Mouse (Mus musculus): Measurements from ENCODE around the gene Med23. TPM values are rescaled to one million over a fixed set of nuclear protein-coding genes. Genes with fewer than 3 reads are reported as not detected.
A peak's percentile ranks its signal among the peaks of the same experiment; 100 is the strongest.

Med23 gene
- polyA plus RNA-seq, 1 experiment: 0.30 TPM

DNA sequence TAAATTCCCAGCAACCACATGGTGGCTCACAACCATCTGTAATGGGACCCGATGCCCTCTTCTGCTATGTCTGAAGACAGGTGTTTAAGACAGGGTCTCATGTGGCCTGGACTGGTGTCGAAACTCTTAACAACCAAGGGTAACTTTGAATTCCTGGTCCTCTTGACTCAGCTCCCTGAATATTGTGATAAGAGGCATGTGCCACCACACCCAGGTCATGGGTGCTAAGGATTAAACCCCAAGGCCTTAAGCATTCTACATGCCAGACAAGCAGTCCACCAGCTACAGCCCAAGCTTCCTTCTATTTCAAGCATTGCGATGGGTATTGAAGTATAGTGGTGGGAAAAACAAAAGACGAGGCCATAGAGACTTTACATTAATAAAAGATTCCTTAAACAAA lies 41.6 kb upstream of the Med23 start:
- H3K36me3 ChIP-seq (ENCODE audit: control insufficient read depth): no peaks in the 10 kb centered on the region; the same call in 1 of the 2 replicates
- TF ChIP-seq TAL1 (IDR thresholded peaks at IDR 0.05; ENCODE audit: low read length): peak; percentile 15; the same call in 1 of the 3 replicates
- no peak for TF ChIP-seq GATA1 (IDR thresholded peaks at IDR 0.05; ENCODE audit: low read length)
- H3K9me3 ChIP-seq (ENCODE audit: control insufficient read depth, low read length): no peaks in the 10 kb centered on the region
- H3K27me3 ChIP-seq (ENCODE audit: control insufficient read depth): no peaks in the 10 kb centered on the region
- H3K4me1 ChIP-seq (ENCODE audit: control insufficient read depth): peaks cover 74% of the 10 kb centered on the region
- H3K4me3 ChIP-seq (replicated peaks): peak overlapping the region; percentile 14

DNA sequence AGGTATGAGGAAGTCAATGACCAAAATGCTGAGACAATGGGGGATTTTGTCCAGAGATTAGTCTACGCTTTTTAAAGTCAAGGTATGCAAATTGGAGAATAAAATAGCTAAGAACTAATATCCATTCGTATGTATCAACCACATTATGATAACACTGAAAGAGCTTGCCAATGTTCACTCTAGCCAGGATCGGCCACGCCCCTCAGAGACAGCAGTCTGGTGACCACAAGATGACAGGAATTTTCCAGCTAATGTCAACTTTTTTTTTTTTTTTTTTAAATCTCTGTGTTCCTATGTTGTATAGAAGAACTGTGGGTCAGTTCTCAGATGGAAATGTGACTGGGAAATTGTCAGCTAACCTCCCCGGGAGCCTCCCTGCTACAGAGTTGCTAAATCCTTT lies 39.3 kb upstream of the Med23 start:
- TF ChIP-seq TAL1 (IDR thresholded peaks at IDR 0.05; ENCODE audit: low read length) (no peak), GATA1 (IDR thresholded peaks at IDR 0.05; ENCODE audit: low read length) (no peak)
- H3K9me3 ChIP-seq (ENCODE audit: control insufficient read depth, low read length): no peaks in the 10 kb centered on the region
- H3K4me1 ChIP-seq (ENCODE audit: control insufficient read depth): peaks cover 56% of the 10 kb centered on the region
- no peak overlapping the region for H3K4me3 ChIP-seq (replicated peaks)
- 0 out of 2 replicates have a peak, but pooled peaks cover 5% of the 10 kb centered on the region for H3K27me3 ChIP-seq (ENCODE audit: control insufficient read depth)
- no peaks in the 10 kb centered on the region; the same call in 1 of the 2 replicates for H3K36me3 ChIP-seq (ENCODE audit: control insufficient read depth)

DNA sequence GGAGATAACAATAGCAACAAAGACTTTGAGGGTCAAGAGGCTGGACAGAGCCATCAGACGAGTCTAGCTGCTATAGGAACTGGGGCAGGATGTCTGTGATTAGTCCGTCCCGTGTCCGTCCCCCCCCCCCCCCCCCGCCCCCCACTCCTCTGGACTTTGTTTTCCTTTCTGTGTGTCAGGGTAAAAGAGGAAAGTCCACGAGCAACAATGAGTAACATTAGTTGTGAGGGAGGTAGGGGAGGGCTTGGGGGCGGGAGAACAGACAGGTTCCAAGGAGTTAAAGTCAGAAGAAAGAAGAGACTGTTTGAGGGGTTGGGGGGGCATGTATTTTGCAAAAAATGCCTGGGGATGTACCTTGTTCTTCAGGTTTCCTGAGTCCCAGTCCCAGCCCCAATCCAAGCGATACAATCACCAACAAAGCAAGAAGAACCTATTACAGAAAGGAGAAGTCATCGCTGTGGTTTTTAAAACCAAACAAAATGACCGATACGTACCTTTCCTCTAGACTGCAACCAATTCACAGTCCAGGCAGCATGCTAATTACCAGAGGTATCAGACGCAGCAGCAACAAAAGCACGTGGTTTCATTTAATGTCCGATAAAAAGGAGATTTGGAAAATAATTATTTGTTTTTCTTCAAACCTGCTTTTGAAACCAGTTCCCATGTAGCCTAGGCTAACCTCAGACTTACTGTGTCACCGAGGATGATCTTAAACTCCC lies 38.2 kb upstream of the Med23 start:
- no peaks in the 10 kb centered on the region; the same call in 1 of the 2 replicates for H3K36me3 ChIP-seq (ENCODE audit: control insufficient read depth)
- H3K4me3 ChIP-seq (replicated peaks): no peak overlapping the region
- no peaks in the 10 kb centered on the region for H3K9me3 ChIP-seq (ENCODE audit: control insufficient read depth, low read length)
- peaks cover 49% of the 10 kb centered on the region for H3K4me1 ChIP-seq (ENCODE audit: control insufficient read depth)
- TF ChIP-seq TAL1 (IDR thresholded peaks at IDR 0.05; ENCODE audit: low read length): no peak
- peaks cover 10% of the 10 kb centered on the region for H3K27me3 ChIP-seq (ENCODE audit: control insufficient read depth)

DNA sequence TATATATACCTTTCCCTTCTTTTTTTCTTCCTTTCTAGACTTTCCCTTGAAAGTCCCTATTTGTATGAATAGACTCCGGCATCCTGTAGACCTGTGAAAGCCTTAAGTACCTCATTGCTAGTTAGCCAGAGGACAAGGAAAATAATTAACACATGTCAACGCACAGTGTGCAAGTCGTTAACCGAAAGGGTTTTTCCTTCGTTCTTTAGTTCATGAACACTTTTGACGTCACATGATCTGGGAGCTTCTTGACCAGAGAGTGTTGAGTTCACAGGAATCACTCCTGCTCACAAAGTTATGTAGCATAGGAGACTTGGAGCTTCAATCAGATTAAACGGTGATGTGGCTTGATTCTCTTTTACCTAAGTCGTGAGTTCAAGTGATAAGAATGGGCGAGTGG lies 37.5 kb upstream of the Med23 start:
- H3K27me3 ChIP-seq (ENCODE audit: control insufficient read depth): peaks cover 10% of the 10 kb centered on the region
- no peaks in the 10 kb centered on the region; the same call in 1 of the 2 replicates for H3K36me3 ChIP-seq (ENCODE audit: control insufficient read depth)
- no peaks in the 10 kb centered on the region for H3K9me3 ChIP-seq (ENCODE audit: control insufficient read depth, low read length)
- TF ChIP-seq TAL1 (IDR thresholded peaks at IDR 0.05; ENCODE audit: low read length) (no peak), GATA1 (IDR thresholded peaks at IDR 0.05; ENCODE audit: low read length) (no peak)
- peaks cover 43% of the 10 kb centered on the region for H3K4me1 ChIP-seq (ENCODE audit: control insufficient read depth)
- H3K4me3 ChIP-seq (replicated peaks): no peak overlapping the region

DNA sequence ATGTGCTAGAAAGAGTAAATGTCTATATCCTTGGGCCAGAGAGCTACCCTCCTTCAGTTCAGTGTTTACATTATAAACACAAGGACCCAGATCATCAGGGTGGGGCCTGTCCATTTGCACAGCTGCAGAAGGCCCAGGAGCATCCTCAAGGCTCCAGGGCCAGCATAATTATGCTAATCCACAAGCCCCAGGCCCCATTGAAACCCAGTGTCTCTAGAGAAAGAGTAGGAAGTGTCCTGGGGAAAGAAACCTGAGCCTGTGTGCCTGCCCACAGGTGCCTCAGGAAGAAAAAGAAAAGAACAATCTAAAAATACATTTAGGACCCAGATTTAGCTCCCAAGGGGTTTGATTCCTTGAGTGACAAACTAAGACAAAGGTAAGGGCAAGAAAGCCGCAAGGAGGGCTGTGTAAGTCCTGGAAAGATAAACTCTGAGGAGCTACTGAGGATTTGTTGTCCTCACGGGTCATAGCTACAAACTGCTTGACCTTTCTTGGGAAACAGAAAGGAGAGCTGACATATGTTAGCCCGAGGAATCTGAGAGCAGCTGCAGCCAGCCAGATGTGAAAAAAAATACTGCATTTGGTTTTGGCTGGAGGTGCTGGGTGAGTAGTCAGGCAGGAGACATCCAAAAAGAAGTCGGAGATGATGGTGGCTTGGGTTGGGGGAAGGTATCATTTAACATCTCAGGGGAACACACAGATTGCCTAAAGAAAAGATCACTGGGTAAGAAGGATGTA lies 35.0 kb upstream of the Med23 start:
- Histone ChIP-seq H3K9me3 (ENCODE audit: control insufficient read depth, low read length) (no peaks in the 10 kb centered on the region), H3K4me1 (ENCODE audit: control insufficient read depth) (peaks cover 20% of the 10 kb centered on the region)
- TF ChIP-seq TAL1 (IDR thresholded peaks at IDR 0.05; ENCODE audit: low read length): no peak

DNA sequence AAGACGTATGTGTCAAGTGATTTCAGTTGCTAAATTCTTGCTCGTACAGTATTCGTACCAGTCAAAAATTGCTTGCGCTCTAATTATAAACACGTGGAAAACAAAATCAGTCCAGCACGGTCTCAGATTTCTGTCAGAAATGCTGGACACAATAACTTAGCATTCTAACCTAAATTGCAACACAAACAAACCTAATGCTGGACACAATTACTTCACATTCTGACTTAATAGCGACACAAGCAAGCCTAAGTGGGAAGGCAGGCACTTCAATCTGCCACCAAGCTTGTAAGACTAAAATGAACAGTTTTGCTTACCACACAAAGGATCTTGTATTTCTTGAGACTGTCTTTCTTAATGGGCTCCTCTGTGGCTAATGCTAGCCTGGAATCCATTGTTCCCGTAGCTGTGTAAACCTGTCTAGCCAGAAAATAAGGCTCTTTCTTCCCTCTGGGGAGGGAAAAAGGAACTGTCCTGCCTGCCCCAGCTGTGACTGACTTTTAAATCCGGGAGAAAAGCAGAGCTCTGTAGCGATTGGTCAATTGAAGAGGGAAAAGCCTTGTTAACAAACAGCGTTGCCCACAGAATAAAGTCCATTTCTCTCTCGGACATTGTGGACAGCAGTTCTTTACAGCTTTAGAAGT lies 34.0 kb upstream of the Med23 start:
- no peaks in the 10 kb centered on the region for H3K36me3 ChIP-seq (ENCODE audit: control insufficient read depth)
- TF ChIP-seq GATA1 (IDR thresholded peaks at IDR 0.05; ENCODE audit: low read length) (no peak), TAL1 (IDR thresholded peaks at IDR 0.05; ENCODE audit: low read length) (no peak)
- peaks cover 17% of the 10 kb centered on the region for H3K4me1 ChIP-seq (ENCODE audit: control insufficient read depth)
- peaks cover 10% of the 10 kb centered on the region for H3K27me3 ChIP-seq (ENCODE audit: control insufficient read depth)
- H3K9me3 ChIP-seq (ENCODE audit: control insufficient read depth, low read length): no peaks in the 10 kb centered on the region
- no peak overlapping the region for H3K4me3 ChIP-seq (replicated peaks)

More for the DNA sequence above, 35.0 kb upstream of the Med23 start:
- Histone ChIP-seq H3K4me3 (replicated peaks) (no peak overlapping the region), H3K36me3 (ENCODE audit: control insufficient read depth) (no peaks in the 10 kb centered on the region), H3K27me3 (ENCODE audit: control insufficient read depth) (peaks cover 10% of the 10 kb centered on the region)

DNA sequence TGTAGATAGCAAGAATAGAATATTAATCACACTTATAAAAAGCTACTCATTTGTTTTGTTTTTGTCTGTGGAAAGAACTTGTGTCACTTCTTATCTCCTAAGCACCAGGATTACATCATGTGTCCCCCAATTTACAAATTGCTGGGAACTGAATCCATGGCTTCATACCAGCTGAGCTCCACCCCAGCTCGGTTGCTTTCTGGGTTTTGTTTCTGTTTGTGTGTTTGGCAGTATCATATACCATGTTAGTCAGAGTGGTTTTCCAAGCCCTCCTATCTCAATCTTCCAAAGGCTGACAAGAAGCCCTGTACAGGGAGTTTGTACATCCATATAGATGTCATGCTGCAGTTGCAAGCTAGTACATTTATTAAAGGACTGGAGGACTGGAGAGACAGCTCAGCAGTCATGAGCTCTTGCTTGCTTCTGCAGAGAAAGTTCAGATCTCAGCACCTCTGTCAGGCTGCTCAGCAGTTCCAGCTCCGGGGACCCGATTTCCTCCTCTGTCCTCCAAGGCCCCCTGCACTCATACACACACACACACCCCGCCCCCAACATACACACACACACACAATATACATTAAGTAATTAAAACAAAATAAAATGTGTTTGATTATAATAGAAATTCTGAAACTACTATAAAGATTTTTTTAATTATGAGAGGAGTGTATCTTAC lies 33.3 kb upstream of the Med23 start:
- H3K9me3 ChIP-seq (ENCODE audit: control insufficient read depth, low read length): no peaks in the 10 kb centered on the region
- H3K36me3 ChIP-seq (ENCODE audit: control insufficient read depth): no peaks in the 10 kb centered on the region
- H3K4me3 ChIP-seq (replicated peaks): no peak overlapping the region
- H3K27me3 ChIP-seq (ENCODE audit: control insufficient read depth): peaks cover 10% of the 10 kb centered on the region
- peaks cover 22% of the 10 kb centered on the region for H3K4me1 ChIP-seq (ENCODE audit: control insufficient read depth)
- TF ChIP-seq GATA1 (IDR thresholded peaks at IDR 0.05; ENCODE audit: low read length) (no peak), TAL1 (IDR thresholded peaks at IDR 0.05; ENCODE audit: low read length) (no peak)

DNA sequence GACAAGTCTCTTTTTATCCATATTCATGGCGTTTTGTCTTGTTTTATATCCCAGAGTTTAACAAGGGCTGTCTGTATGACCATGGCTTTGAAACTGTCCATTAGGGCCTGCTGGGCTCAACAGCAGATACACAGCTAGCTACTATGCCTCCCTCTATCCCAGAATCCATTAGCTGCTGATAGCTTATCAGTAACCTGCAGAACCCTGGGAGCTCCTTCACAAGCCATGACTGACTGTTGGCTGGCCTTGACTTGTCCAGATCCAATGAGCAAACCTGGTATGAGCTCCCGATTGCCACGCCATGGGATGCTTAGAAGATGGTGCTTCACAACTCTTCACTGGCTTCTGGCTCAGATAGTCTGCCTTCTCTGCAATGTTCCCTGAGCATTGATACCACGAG lies 29.0 kb upstream of the Med23 start:
- Histone ChIP-seq H3K9me3 (ENCODE audit: control insufficient read depth, low read length) (no peaks in the 10 kb centered on the region; the same call in 1 of the 2 replicates), H3K4me1 (ENCODE audit: control insufficient read depth) (peaks cover 23% of the 10 kb centered on the region), H3K4me3 (replicated peaks) (no peak overlapping the region), H3K27me3 (ENCODE audit: control insufficient read depth) (peaks cover 4% of the 10 kb centered on the region), H3K36me3 (ENCODE audit: control insufficient read depth) (no peaks in the 10 kb centered on the region)
- 0 out of 3 replicates have a peak, but pooled peaks have one; percentile 13 for TF ChIP-seq TAL1 (IDR thresholded peaks at IDR 0.05; ENCODE audit: low read length)
- TF ChIP-seq GATA1 (IDR thresholded peaks at IDR 0.05; ENCODE audit: low read length): no peak; the same call in 1 of the 2 replicates

All from erythroblast, embryonic 14.5 days (primary cell).